Mouse (Mus musculus) left cerebral cortex, postnatal 25 days (tissue): ENCODE data around the gene Polr2m. TPM values are rescaled to one million over a fixed set of nuclear protein-coding genes. Genes with fewer than 3 reads are reported as not detected.
"Not testable (repeated sequence)": the region's sequence is repeated elsewhere in the genome, so short reads cannot be mapped to it uniquely, and the experiment has no call there.

Experiments
- DNase-seq, 2 experiments: peaks; one replicate each; pipeline ENCODE4 v3.0.0; 2022; ENCODE audit warnings: low spot score in 2 of 2, mixed read lengths in 1 of 2
- intact Hi-C: fragments of 180-260 bp; cut with DNase I; formaldehyde crosslinking; loops from one replicate; pipeline ENCODE4 v1.15.1; 2025
- total RNA-seq, 2 experiments: library from RNA; stranded (reverse); gene quantifications; 2 replicates each; pipeline ENCODE4 v1.2.3; 2021

Polr2m gene
- total RNA-seq, result 100 to 1,000 TPM; 192 to 208 TPM

- DNase-seq, result peak; percentile 90 to 96
- intact Hi-C loops, result no loop called here
Measured at GRCm38 (mm10) chr9:71485475-71486094, at the start of gene Polr2m. Gene Polr2m (minus strand): TSS chr9:71485935.

- intact Hi-C loops, result no loop called here
- DNase-seq, result peak; percentile 15 to 78
Measured at GRCm38 (mm10) chr9:71535036-71535435, 49.3 kb upstream of the Polr2m start.

- no peak for DNase-seq
- intact Hi-C loops, result no loop called here
Measured at GRCm38 (mm10) chr9:71529960-71530359, 44.2 kb upstream of the Polr2m start.

- no peak for DNase-seq
- intact Hi-C loops, result no loop called here
Measured at GRCm38 (mm10) chr9:71527438-71527837, 41.7 kb upstream of the Polr2m start.

GRCm38 (mm10) chr9:71523901-71524300 is 38.2 kb upstream of the Polr2m start:
- DNase-seq, result no peak
- intact Hi-C loops, result no loop called here

GRCm38 (mm10) chr9:71519836-71520235 is 34.1 kb upstream of the Polr2m start:
- intact Hi-C loops, result no loop called here
- no peak for DNase-seq

GRCm38 (mm10) chr9:71517487-71517886 is 31.8 kb upstream of the Polr2m start:
- DNase-seq, result no peak
- intact Hi-C loops, result no loop called here

GRCm38 (mm10) chr9:71515862-71516261 is 30.1 kb upstream of the Polr2m start:
- intact Hi-C loops, result no loop called here

GRCm38 (mm10) chr9:71513566-71513965 is 27.8 kb upstream of the Polr2m start:
- no peak for DNase-seq
- intact Hi-C loops, result no loop called here

More at GRCm38 (mm10) chr9:71515862-71516261, 30.1 kb upstream of the Polr2m start:
- no peak for DNase-seq

GRCm38 (mm10) chr9:71512899-71513298 is 27.2 kb upstream of the Polr2m start:
- intact Hi-C loops, result no loop called here
- DNase-seq, result no peak

- peak in 1 of 2 experiments; percentile 39 for DNase-seq
- intact Hi-C loops, result no loop called here
Measured at GRCm38 (mm10) chr9:71498391-71499182, 12.9 kb upstream of the Polr2m start.

GRCm38 (mm10) chr9:71496637-71497036 is 10.9 kb upstream of the Polr2m start:
- intact Hi-C loops, result no loop called here
- DNase-seq, result no peak

- no peak for DNase-seq
- intact Hi-C loops, result no loop called here
Measured at GRCm38 (mm10) chr9:71493771-71494170, 8.0 kb upstream of the Polr2m start.

- no peak for DNase-seq
- intact Hi-C loops, result no loop called here
Measured at GRCm38 (mm10) chr9:71492296-71493025, 6.7 kb upstream of the Polr2m start.

- DNase-seq, result no peak
- intact Hi-C loops, result no loop called here
Measured at GRCm38 (mm10) chr9:71490076-71490475, 4.3 kb upstream of the Polr2m start.

- DNase-seq, result no peak
- intact Hi-C loops, result no loop called here
Measured at GRCm38 (mm10) chr9:71486127-71486526, 392 bp upstream of the Polr2m start.

GRCm38 (mm10) chr9:71484871-71485474 is 762 bp downstream of the Polr2m start:
- intact Hi-C loops, result no loop called here
- peak in 1 of 2 experiments; percentile 42 for DNase-seq

- intact Hi-C loops, DNase-seq: not testable (repeated sequence)
Measured at GRCm38 (mm10) chr9:71483872-71484271, 1.9 kb downstream of the Polr2m start.

- no peak for DNase-seq
- intact Hi-C loops, result no loop called here
Measured at GRCm38 (mm10) chr9:71480305-71480704, 5.4 kb downstream of the Polr2m start.

- no peak for DNase-seq
- intact Hi-C loops, result no loop called here
Measured at GRCm38 (mm10) chr9:71479413-71479812, 6.3 kb downstream of the Polr2m start.
